Mouse (Mus musculus): ENCODE results near the gene Prokr2.

Prokr2 gene

DNA sequence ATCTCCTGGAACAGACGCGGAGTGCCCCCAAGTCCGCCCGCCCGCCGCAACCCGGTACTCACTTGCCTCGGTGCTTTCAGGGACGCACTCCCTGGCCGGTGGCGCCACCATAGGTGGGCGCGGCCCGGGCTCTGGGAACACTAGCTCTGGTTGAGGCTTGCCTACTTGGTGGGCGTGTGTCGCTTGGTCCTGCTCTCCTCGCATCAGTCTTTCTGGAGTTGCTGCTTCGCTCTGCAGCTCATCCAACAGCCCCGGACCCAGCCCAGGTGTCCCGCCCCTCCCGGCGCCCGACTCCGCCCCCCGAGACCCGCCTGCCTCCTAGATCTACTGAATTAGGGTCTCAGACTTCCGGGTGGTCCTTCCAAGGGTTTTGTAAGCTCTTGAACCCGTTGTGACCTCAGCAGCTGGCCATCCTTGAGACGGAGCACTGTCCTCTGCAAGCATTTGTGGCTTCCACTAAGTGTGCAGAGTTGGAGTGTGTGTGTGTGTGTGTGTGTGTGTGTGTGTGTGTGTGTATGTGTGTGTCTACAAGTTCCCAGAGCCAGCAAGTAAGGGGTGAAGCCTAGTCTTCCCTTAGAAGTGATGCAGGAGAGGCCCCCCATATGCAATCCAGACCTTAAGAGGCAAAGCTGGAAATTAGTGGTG lies at the start of gene Prokr2:
Prokr2 (minus strand) TSS at position 254 of the 645 bp plus-strand sequence.
- DNase-seq, result peak; percentile 46 to 55

DNA sequence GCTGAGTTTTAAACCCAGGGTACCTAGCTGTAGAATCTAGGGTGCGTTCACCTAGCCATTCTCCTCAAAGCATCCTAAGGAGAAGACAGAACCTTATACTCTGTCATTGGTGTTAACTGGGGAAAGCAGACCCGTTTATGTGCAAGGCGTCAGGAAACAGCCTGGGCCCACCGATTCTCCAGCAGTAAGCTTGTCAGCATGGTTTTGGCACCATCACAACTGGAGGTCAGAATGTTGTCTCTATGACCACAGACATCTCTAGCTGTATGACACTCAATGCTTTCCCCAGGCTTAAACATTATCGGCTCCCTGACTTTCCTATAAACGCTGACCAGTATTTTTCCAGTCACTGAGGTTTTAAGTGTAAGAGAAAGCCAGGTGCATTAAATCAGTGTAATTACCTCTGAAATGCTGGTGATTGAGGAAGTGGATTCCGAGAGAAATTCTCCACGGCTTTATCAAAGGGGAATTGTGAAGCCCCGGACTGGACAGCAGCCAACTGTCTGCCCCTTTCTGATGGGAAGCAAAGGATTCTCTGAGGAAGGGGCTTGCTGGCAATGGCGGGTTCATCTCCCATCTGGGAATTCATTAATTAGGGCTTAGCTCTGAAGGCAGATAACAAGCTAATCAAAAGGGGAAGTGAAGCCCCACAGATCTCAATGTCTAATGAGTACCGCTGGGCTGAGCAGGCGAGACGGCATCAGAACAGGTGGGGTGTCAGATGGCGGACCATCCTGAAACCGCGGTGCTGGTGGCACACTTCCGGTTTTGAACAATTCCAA lies 42.1 kb upstream of the Prokr2 start:
- peak; percentile 37 to 44 for DNase-seq

DNA sequence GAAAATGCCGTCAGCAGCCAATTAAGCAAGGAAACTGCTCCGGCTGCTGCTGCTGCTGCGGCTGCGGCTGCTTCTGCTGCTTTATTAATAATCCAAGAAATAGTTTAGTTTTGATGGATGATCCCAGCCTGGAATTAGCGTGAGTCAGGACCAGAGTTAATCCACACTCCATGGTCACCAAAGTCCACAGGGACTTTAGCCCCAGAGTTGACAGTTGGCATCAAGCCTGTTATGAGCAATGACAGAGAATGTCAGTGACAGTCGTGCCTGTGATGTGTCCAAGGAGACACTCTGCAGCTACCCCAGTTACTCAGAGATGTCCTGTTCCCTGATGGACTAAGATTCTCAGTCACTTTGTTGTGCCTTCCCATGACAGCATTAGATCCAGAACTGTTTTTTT lies 40.3 kb upstream of the Prokr2 start:
- DNase-seq, result no peak

- DNase-seq, result no peak
Observed at GRCm38 (mm10) chr2:132423411-132424047, 38.3 kb upstream of the Prokr2 start.

GRCm38 (mm10) chr2:132422846-132423245 lies 37.6 kb upstream of the Prokr2 start:
- no peak for DNase-seq

GRCm38 (mm10) chr2:132418414-132418813 lies 33.2 kb upstream of the Prokr2 start:
- no peak for DNase-seq

DNA sequence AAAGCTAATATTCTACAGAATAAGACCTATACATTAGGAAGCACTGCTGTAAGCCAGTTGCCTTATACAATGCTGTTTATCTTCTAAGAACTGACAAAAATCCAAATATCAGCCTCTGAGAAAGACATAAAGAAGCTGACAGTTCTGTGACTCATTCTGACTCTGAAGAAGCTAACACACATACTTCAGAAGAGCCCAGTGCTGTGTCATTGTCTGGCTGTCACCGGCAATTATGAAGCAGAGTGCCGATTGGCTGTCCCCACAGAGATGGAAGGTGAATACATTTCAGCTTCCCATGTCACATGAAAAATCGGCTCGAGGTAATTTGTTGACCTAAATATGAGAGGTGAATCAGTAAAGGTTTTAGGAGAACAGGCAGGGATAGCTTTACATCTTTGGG lies 24.9 kb upstream of the Prokr2 start:
- no peak for DNase-seq

GRCm38 (mm10) chr2:132398136-132398535 lies 12.9 kb upstream of the Prokr2 start:
- DNase-seq, result no peak

DNA sequence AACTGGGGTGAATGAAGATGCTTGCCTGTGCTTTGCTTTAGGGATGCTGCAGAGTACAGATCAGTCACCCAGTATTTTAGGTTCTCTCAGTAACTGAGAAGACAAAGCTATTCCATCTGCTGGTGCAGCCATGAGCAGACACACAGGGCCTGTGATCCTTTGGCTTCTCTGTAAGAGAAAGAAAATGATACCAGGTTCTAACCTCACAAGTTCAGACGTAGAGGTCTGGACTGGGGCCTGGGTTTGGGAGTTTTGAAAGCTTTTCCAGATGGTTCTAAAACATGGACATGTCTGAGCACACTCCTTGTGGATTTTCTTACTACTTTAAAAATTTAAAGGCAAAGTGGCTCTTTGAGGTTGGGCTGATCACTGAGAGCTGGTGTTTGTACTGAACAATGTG lies 10.5 kb upstream of the Prokr2 start:
- DNase-seq, result no peak

DNA sequence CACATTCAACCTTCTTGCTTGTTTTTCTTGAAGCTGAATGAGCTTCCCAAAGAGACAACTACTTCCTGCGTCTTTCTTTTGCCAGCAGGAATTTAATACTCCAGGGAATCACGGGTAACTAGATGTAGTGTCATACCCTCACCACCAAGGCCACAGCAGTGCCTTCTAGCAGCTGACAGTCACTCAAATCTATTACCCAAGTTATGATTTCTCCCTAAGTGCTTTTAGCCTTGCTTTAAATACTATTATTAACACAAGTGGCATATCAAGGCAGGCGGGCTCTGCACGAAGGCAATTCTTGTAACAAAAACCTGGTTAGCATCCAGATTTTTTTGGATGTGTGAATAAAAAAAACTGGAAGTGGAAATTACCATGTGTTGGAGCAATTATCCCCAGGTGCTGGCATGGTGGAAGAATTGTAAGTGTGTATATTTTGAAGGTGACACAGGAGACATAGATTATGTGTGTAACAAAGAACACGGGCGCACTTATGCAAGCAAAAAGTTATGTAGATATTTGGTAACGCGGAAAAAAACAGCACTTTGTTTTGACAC lies 5.4 kb upstream of the Prokr2 start:
- DNase-seq, result no peak

GRCm38 (mm10) chr2:132389562-132389961 lies 4.3 kb upstream of the Prokr2 start:
- DNase-seq, result peak; percentile 41 to 50

- peak; percentile 7 to 15 for DNase-seq
Observed at GRCm38 (mm10) chr2:132384511-132385193, 595 bp downstream of the Prokr2 start.

DNA sequence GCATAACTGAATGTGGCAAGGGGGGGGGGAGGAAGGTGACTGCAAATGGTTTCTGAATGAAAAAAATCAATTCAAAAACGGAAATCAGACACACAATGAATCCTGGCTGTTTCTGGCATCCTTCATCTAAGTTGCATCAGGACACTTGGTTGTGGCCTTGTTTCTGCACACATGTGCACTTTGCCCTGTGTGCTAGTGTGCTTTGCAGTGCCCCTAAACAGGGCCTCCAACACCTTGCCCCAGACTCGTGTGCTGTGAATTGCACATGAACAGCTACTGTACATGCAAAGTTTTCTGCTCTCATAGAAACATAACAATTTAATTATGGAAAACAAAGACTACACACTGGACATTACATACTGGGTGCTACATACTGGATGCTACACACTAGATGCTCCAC lies 2.9 kb downstream of the Prokr2 start:
- no peak for DNase-seq

GRCm38 (mm10) chr2:132379690-132380089 lies 5.6 kb downstream of the Prokr2 start:
- DNase-seq, result no peak

- peak; percentile 6 to 10 for DNase-seq
Observed at GRCm38 (mm10) chr2:132378602-132379150, 6.6 kb downstream of the Prokr2 start.

GRCm38 (mm10) chr2:132377436-132377835 lies 7.8 kb downstream of the Prokr2 start:
- no peak for DNase-seq

DNA sequence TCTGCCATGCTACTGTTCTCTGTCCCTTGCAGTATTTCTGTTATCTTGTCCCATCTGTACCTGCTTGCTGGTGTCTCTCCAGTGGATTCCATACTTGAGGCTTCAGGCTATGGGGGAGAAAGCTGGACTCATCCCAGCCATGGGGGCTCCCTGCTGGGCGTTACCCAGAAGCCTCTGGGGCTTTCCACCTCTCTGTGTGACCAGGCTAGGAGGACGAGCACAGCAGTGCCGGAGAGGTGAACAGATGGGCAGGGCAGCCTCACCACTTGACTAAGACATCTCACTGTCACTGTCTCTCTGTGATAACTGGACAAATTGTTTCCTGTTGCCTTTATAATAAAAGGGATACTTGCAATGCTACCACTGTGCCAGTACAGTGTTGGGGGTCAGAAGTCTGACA lies 9.5 kb downstream of the Prokr2 start:
- DNase-seq, result no peak

DNA sequence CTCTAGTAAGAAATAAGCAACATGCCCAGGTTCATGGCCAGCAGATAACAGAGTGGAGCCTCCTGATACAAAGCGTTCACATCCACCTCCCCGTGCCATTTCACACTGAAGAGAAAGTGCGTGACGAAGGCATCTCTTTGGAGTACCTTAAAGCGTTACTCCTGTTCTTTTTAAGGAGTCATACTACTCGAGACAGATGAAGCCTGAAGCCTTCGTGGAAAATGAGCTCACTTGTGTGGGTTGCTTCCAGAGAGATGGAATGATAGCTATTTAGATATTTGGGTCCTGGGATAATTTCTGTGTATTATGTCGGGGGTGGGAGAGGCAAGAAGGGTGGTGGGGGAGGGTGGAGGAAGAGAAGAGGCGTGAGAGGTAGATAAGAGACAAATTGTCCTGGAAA lies 10.1 kb downstream of the Prokr2 start:
- DNase-seq, result no peak

GRCm38 (mm10) chr2:132373748-132374147 lies 11.5 kb downstream of the Prokr2 start:
- no peak for DNase-seq

- DNase-seq, result no peak
Observed at GRCm38 (mm10) chr2:132368433-132368832, 16.8 kb downstream of the Prokr2 start.

- no peak for DNase-seq
Observed at GRCm38 (mm10) chr2:132343846-132344245, 41.4 kb downstream of the Prokr2 start.

DNA sequence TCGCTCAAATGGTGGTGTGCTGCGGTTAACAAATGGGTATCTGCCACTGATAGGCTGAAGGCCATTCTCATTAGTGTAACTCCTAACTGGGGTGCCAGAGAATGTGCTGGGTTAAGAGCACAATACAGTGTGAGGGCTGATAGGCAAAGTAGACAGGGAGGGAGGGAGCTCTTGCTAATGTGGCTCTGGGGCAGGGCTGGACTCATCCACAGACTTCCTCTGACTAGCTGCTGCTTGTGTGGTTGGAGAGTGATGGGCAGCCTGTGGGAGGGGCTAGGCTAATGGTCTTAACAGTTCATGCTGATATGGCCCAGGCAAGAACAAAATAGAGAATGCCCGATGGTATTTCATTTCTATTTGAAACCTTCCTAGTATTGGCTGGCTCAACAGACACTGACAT lies 44.0 kb downstream of the Prokr2 start:
- DNase-seq, result no peak

GRCm38 (mm10) chr2:132340350-132340749 lies 44.9 kb downstream of the Prokr2 start:
- no peak for DNase-seq
